Mouse (Mus musculus) C2C12 (cell line): ENCODE measurements around the gene Olfr1278. TPM values are rescaled to one million over a fixed set of nuclear protein-coding genes. Genes with fewer than 3 reads are reported as not detected.
"Not testable (repeated sequence)": the region's sequence is repeated elsewhere in the genome, so short reads cannot be mapped to it uniquely, and the experiment has no call there.

Experiments
- H3K27me3 ChIP-seq: one replicate; pipeline ENCODE4 v1.6.1; 2011; ENCODE audit not compliant: control insufficient read depth, insufficient read depth, insufficient read length
- H3K36me3 ChIP-seq: one replicate; pipeline ENCODE4 v1.6.1; 2011; ENCODE audit not compliant: control insufficient read depth, insufficient read depth
- H3K4me3 ChIP-seq: one replicate; pipeline ENCODE4 v1.5.1; 2011; ENCODE audit warnings: mild to moderate bottlenecking, control low read depth; ENCODE audit not compliant: poor library complexity, insufficient read depth, severe bottlenecking
- H3K79me2 ChIP-seq: one replicate; pipeline ENCODE4 v1.6.1; 2011; ENCODE audit not compliant: control insufficient read depth, insufficient read depth
- H3K79me3 ChIP-seq: one replicate; pipeline ENCODE4 v1.6.1; 2011; ENCODE audit warnings: low read depth, control low read depth
- H3ac ChIP-seq: one replicate; pipeline ENCODE3; 2011; ENCODE audit warnings: low read depth; ENCODE audit not compliant: control insufficient read depth, insufficient read length
- CEBPB ChIP-seq: IDR thresholded peaks from one replicate; pipeline ENCODE4 v1.6.1; 2011; ENCODE audit warnings: low read depth, mild to moderate bottlenecking, control low read depth, moderate library complexity
- CTCF ChIP-seq: IDR thresholded peaks from one replicate; pipeline ENCODE4 v1.5.1; 2011; ENCODE audit not compliant: control insufficient read depth, insufficient read depth, insufficient read length
- FOSL1 ChIP-seq: IDR thresholded peaks from one replicate; pipeline ENCODE4 v1.8.0; 2011; ENCODE audit warnings: mild to moderate bottlenecking, low read length; ENCODE audit not compliant: poor library complexity, insufficient read depth, severe bottlenecking
- MAX ChIP-seq: IDR thresholded peaks from one replicate; pipeline ENCODE4 v1.6.1; 2011; ENCODE audit warnings: mild to moderate bottlenecking, control low read depth
- MYOD1 ChIP-seq: IDR thresholded peaks from one replicate; pipeline ENCODE4 v1.6.1; 2011; ENCODE audit warnings: low read depth; ENCODE audit not compliant: control insufficient read depth, insufficient read length
- MYOG ChIP-seq: IDR thresholded peaks from one replicate; pipeline ENCODE4 v1.6.1; 2011; ENCODE audit not compliant: control insufficient read depth, insufficient read length; ENCODE audit errors: extremely low read depth
- USF1 ChIP-seq: IDR thresholded peaks from one replicate; pipeline ENCODE4 v1.6.1; 2011; ENCODE audit warnings: low read depth, mild to moderate bottlenecking, control low read depth, moderate library complexity
- polyA plus RNA-seq: library from polyadenylated mRNA; unstranded; fragments of >200 nt; fragmentation: generic; extraction: Trizol; gene quantifications from one replicate; pipeline ENCODE4 v1.2.1, GENCODE M21; 2012; ENCODE audit warnings: missing spikeins

The Olfr1278 gene
- polyA plus RNA-seq, 1 experiment: not detected

GRCm38 (mm10) chr2:111326220-111326619, 36.3 kb downstream of the Olfr1278 start, which contains the start of gene Olfr1281:
Gene Olfr1281, plus strand, starts transcription at chr2:111326520.
- Histone ChIP-seq H3K36me3 (no peaks in the 10 kb centered on the region), H3K27me3 (no peaks in the 10 kb centered on the region), H3K4me3 (no peak within 1 kb of the TSS), H3K79me2 (no peaks in the 10 kb centered on the region), H3K79me3 (no peaks in the 10 kb centered on the region), H3ac (no peak within 1 kb of the TSS)
- TF ChIP-seq MYOD1 (no peak), MYOG (no peak), FOSL1 (no peak), MAX (no peak), CTCF (no peak), USF1 (no peak), CEBPB (no peak)

GRCm38 (mm10) chr2:111333721-111334120, 43.8 kb downstream of the Olfr1278 start:
- H3K27me3 ChIP-seq, H3K79me3 ChIP-seq, H3ac ChIP-seq, H3K79me2 ChIP-seq, H3K36me3 ChIP-seq, H3K4me3 ChIP-seq: not testable (repeated sequence)

DNA sequence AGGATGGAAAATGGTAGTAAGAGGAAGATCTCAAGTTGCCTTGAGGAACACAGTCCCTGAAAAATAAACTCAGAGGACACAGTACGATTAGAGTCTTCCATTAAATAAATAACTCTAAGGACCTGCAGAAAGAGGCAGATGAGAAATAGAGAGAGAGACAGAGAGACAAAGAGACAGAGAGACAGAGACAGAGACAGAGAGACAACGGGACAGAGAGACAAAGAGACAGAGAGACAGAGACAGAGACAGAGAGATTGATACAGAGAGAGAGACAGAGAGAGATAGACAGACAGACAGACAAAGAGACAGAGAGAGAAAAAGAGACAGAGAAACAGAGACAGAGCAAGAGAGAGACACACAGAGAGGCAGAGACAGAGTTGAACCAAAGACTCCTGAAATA, 46.0 kb downstream of the Olfr1278 start, which contains the start of gene Olfr1282:
TSS of gene Olfr1282 (minus strand) at position 101 of the 400 bp plus-strand sequence.
- Histone ChIP-seq H3ac (no peak within 1 kb of the TSS), H3K79me3 (no peaks in the 10 kb centered on the region), H3K27me3 (no peaks in the 10 kb centered on the region), H3K4me3 (no peak within 1 kb of the TSS), H3K79me2 (no peaks in the 10 kb centered on the region), H3K36me3 (no peaks in the 10 kb centered on the region)
- TF ChIP-seq CEBPB: no peak
- TF ChIP-seq FOSL1: no peak
- no peak for TF ChIP-seq CTCF
- TF ChIP-seq MYOD1: no peak
- TF ChIP-seq MYOG: no peak
- TF ChIP-seq MAX: no peak
- no peak for TF ChIP-seq USF1

Other genes starting within 250 kb of the Olfr1278 start
- gene Gm13941, start 184.2 kb upstream of the Olfr1278 start, polyA plus RNA-seq: not detected
- not detected for gene Gm15130, start 137.2 kb upstream of the Olfr1278 start, polyA plus RNA-seq
- not detected for gene 4930430A15Rik, start 60.5 kb upstream of the Olfr1278 start, polyA plus RNA-seq
- not detected for gene Olfr1275, start 54.9 kb upstream of the Olfr1278 start, polyA plus RNA-seq
- gene Olfr1276, start 35.6 kb upstream of the Olfr1278 start, polyA plus RNA-seq: not detected
- not detected for gene Olfr1277, start 16.0 kb upstream of the Olfr1278 start, polyA plus RNA-seq
- not detected for gene Olfr1279, start 10.5 kb downstream of the Olfr1278 start, polyA plus RNA-seq
- not detected for gene Olfr1280, start 23.9 kb downstream of the Olfr1278 start, polyA plus RNA-seq
- gene Olfr1281, start 36.4 kb downstream of the Olfr1278 start, polyA plus RNA-seq: not detected
- not detected for gene Olfr1282, start 45.9 kb downstream of the Olfr1278 start, polyA plus RNA-seq
- not detected for gene Olfr1283, start 76.7 kb downstream of the Olfr1278 start, polyA plus RNA-seq
- gene Olfr1284, start 85.4 kb downstream of the Olfr1278 start, polyA plus RNA-seq: not detected
- gene Olfr1286, start 133.0 kb downstream of the Olfr1278 start, polyA plus RNA-seq: not detected
- not detected for gene Olfr1287, start 159.0 kb downstream of the Olfr1278 start, polyA plus RNA-seq
- gene Olfr1288, start 184.0 kb downstream of the Olfr1278 start, polyA plus RNA-seq: not detected
- gene Olfr1289, start 190.7 kb downstream of the Olfr1278 start, polyA plus RNA-seq: not detected
- not detected for gene Olfr1290, start 203.7 kb downstream of the Olfr1278 start, polyA plus RNA-seq
- gene Olfr1291-ps1, start 207.0 kb downstream of the Olfr1278 start, polyA plus RNA-seq: not detected
- not detected for gene Olfr1293-ps, start 235.1 kb downstream of the Olfr1278 start, polyA plus RNA-seq